23 mouse cellular contexts compared by ENCODE assay signal in genomic region chr3:138336104-138336754, GRCm38 (mm10). TPM values are rescaled to one million over a fixed set of nuclear protein-coding genes. Genes with fewer than 3 reads are reported as not detected.
DNase-seq lines count a peak whose midpoint lies in the region; ATAC-seq and TF ChIP-seq lines count a peak whose summit lies in the region.
"Had no signal": no experiment of that assay in that cellular context is flagged by ENCODE, and none has a peak within 500 bp of the region (broad histone marks: within the 10 kb centered on the region; RNA-seq: fewer than 3 reads in every experiment).

No protein-coding gene starts in this region.

- no peak overlapping the region for H3K27ac ChIP-seq in kidney, postnatal 0 days
- H3K27ac ChIP-seq in heart, embryonic 13.5 days (replicated peaks), result peak overlapping the region; percentile 62
- no peak overlapping the region for H3K27ac ChIP-seq in liver, embryonic 15.5 days (replicated peaks)
- H3K27ac ChIP-seq in lung, postnatal 0 days (ENCODE audit: low read length), result no peak overlapping the region
- H3K27ac ChIP-seq: layer of hippocampus, adult 2 months; limb, embryonic 13.5 days had no signal

- H3K4me1 ChIP-seq in kidney, postnatal 0 days (replicated peaks; ENCODE audit: insufficient read depth, low read length), result no peaks in the 10 kb centered on the region
- peaks cover 15% of the 10 kb centered on the region for H3K4me1 ChIP-seq in heart, embryonic 13.5 days
- H3K4me1 ChIP-seq in liver, embryonic 15.5 days (replicated peaks), result no peaks in the 10 kb centered on the region
- H3K4me1 ChIP-seq in lung, postnatal 0 days (ENCODE audit: insufficient read depth, low read depth, low read length), result no peaks in the 10 kb centered on the region
- H3K4me1 ChIP-seq: limb, embryonic 13.5 days had no signal

- H3K9ac ChIP-seq in kidney, postnatal 0 days (ENCODE audit: low read depth, low read length), result no peak overlapping the region
- no peak overlapping the region for H3K9ac ChIP-seq in heart, embryonic 13.5 days
- no peak overlapping the region for H3K9ac ChIP-seq in liver, embryonic 15.5 days
- H3K9ac ChIP-seq in lung, postnatal 0 days (replicated peaks; ENCODE audit: low read depth), result no peak overlapping the region
- H3K9ac ChIP-seq: limb, embryonic 13.5 days had no signal

- DNase-seq in kidney, postnatal 0 days (ENCODE audit: low spot score), result peak; percentile 23
- no peak for DNase-seq in kidney, adult 18-20 months
- no peak for DNase-seq in left cerebral cortex, postnatal 4 days
- no peak for DNase-seq in lung, postnatal 0 days (ENCODE audit: low spot score)
- DNase-seq: cerebellum, adult 8-10 months; lung, postnatal 14 days; thymus, postnatal 14 days had no signal

- ATAC-seq in kidney, postnatal 0 days (replicated peaks; ENCODE audit: low FRiP score, low read depth), result no peak
- ATAC-seq in granulocyte monocyte progenitor cell, adult 5-6 weeks (replicated peaks; ENCODE audit: poor library complexity, severe bottlenecking), result peak; percentile 48
- ATAC-seq in heart, embryonic 13.5 days (ENCODE audit: extremely low read depth, insufficient number of reproducible peaks, low FRiP score, low TSS enrichment), result no peak
- ATAC-seq in liver, embryonic 15.5 days (ENCODE audit: insufficient read depth), result 0 out of 2 replicates have a peak, but pooled peaks have one; percentile 34
- no peak for ATAC-seq in lung, postnatal 0 days
- ATAC-seq: CD4-positive, CD25-positive, alpha-beta regulatory T cell, adult 4 months; forebrain, embryonic 14.5 days; hindbrain, embryonic 16.5 days; intestine, postnatal 0 days had no signal

- no peak for TF ChIP-seq EP300 in lung, postnatal 0 days (IDR thresholded peaks at IDR 0.05)

- intact Hi-C loops in left cerebral cortex, postnatal 4 days (cut with DNase I), result no loop called here

- H3K4me2 ChIP-seq in kidney, postnatal 0 days (ENCODE audit: low read length), result no peak overlapping the region
- no peak overlapping the region for H3K4me2 ChIP-seq in heart, embryonic 13.5 days
- no peak overlapping the region for H3K4me2 ChIP-seq in liver, embryonic 15.5 days
- no peak overlapping the region for H3K4me2 ChIP-seq in lung, postnatal 0 days (replicated peaks; ENCODE audit: low read depth, low read length)
- H3K4me2 ChIP-seq: limb, embryonic 13.5 days had no signal

- H3K27me3 ChIP-seq in kidney, postnatal 0 days (ENCODE audit: insufficient read depth, low read length), result no peaks in the 10 kb centered on the region
- no peaks in the 10 kb centered on the region for H3K27me3 ChIP-seq in heart, embryonic 13.5 days (replicated peaks)
- H3K27me3 ChIP-seq in liver, embryonic 15.5 days, result no peaks in the 10 kb centered on the region
- H3K27me3 ChIP-seq in lung, postnatal 0 days (replicated peaks; ENCODE audit: insufficient read depth, low read length), result no peaks in the 10 kb centered on the region
- H3K27me3 ChIP-seq: limb, embryonic 13.5 days had no signal

- H3K36me3 ChIP-seq in kidney, postnatal 0 days (ENCODE audit: insufficient read depth, low read length), result no peaks in the 10 kb centered on the region
- H3K36me3 ChIP-seq in heart, embryonic 13.5 days, result no peaks in the 10 kb centered on the region
- no peaks in the 10 kb centered on the region for H3K36me3 ChIP-seq in liver, embryonic 15.5 days (replicated peaks)
- no peaks in the 10 kb centered on the region for H3K36me3 ChIP-seq in lung, postnatal 0 days (ENCODE audit: insufficient read depth, low read length)
- H3K36me3 ChIP-seq: G1E; limb, embryonic 13.5 days had no signal

- no peaks in the 10 kb centered on the region for H3K9me3 ChIP-seq in kidney, postnatal 0 days (replicated peaks; ENCODE audit: low read length)
- H3K9me3 ChIP-seq in heart, embryonic 13.5 days, result no peaks in the 10 kb centered on the region
- H3K9me3 ChIP-seq in liver, embryonic 15.5 days (replicated peaks), result no peaks in the 10 kb centered on the region
- no peaks in the 10 kb centered on the region for H3K9me3 ChIP-seq in lung, postnatal 0 days (ENCODE audit: low read length)
- H3K9me3 ChIP-seq: G1E; limb, embryonic 13.5 days had no signal

- WGBS in kidney, postnatal 0 days, result 46% methylated on average over 3 of the region's 3 CpGs
- WGBS in heart, embryonic 13.5 days, result 20% methylated on average over 3 of the region's 3 CpGs
- WGBS in liver, embryonic 15.5 days (ENCODE audit: insufficient replicate concordance), result 16% methylated on average over 3 of the region's 3 CpGs
- 49% methylated on average over 3 of the region's 3 CpGs for WGBS in lung, postnatal 0 days

- H3K4me3 ChIP-seq in kidney, postnatal 0 days (replicated peaks; ENCODE audit: low read depth, low read length), result no peak overlapping the region
- no peak overlapping the region for H3K4me3 ChIP-seq in heart, embryonic 13.5 days
- no peak overlapping the region for H3K4me3 ChIP-seq in liver, embryonic 15.5 days (replicated peaks)
- no peak overlapping the region for H3K4me3 ChIP-seq in lung, postnatal 0 days (ENCODE audit: low read depth, low read length)
- H3K4me3 ChIP-seq: erythroblast, embryonic 14.5 days; layer of hippocampus, adult 2 months; limb, embryonic 13.5 days had no signal

- TF ChIP-seq CTCF in kidney, postnatal 0 days (IDR thresholded peaks at IDR 0.05; ENCODE audit: low read depth), result no peak
- no peak for TF ChIP-seq CTCF in lung, postnatal 0 days (IDR thresholded peaks at IDR 0.05)

RNA-seq across cellular contexts. Expression of gene Adh6b, which starts 5.3 kb away (rescaled TPM):
- polyA plus RNA-seq in kidney, postnatal 0 days (2015; fragmentation: Nextera tagmentation; extraction: Ambion mirVana), result 0.54 and 0.75 TPM in 2 replicates
- not detected in 2 replicates for total RNA-seq in granulocyte monocyte progenitor cell, adult 5-6 weeks (2014; fragmentation: Nextera tagmentation)
- total RNA-seq in granulocyte monocyte progenitor cell, adult 5-6 weeks (2017), result not detected in 2 replicates
- polyA plus RNA-seq in heart, embryonic 13.5 days (2015; fragmentation: Nextera tagmentation; extraction: Ambion mirVana), result 3.3 and 3.6 TPM in 2 replicates
- polyA plus RNA-seq in liver, embryonic 15.5 days (2015; fragmentation: Nextera tagmentation; extraction: Ambion mirVana), result 0.24 and 0.39 TPM in 2 replicates
- total RNA-seq in left cerebral cortex, postnatal 4 days (2021), result under 1 TPM in 1 of 2 experiments, not detected in 1; 0.26 TPM
- 0.07 TPM in 1 of 2 replicates, not detected in the other for polyA plus RNA-seq in lung, postnatal 0 days (2015; fragmentation: Nextera tagmentation; extraction: Ambion mirVana)
- total RNA-seq: common myeloid progenitor, adult 5-6 weeks; layer of hippocampus, adult 2 months had no signal
- polyA plus RNA-seq: CD4-positive, CD25-positive, alpha-beta regulatory T cell, adult 4 months; erythroblast, embryonic 14.5 days; G1E; hindbrain, embryonic 16.5 days; intestine, postnatal 0 days had no signal

RNA-seq across cellular contexts. Expression of gene Adh6a, which starts 23.1 kb away (rescaled TPM):
- polyA plus RNA-seq in kidney, postnatal 0 days (2015; fragmentation: Nextera tagmentation; extraction: Ambion mirVana), result 0.83 and 0.91 TPM in 2 replicates
- not detected in 2 replicates for total RNA-seq in granulocyte monocyte progenitor cell, adult 5-6 weeks (2014; fragmentation: Nextera tagmentation)
- total RNA-seq in granulocyte monocyte progenitor cell, adult 5-6 weeks (2017), result not detected in 2 replicates
- polyA plus RNA-seq in heart, embryonic 13.5 days (2015; fragmentation: Nextera tagmentation; extraction: Ambion mirVana), result 0.08 TPM in 1 of 2 replicates, not detected in the other
- polyA plus RNA-seq in liver, embryonic 15.5 days (2015; fragmentation: Nextera tagmentation; extraction: Ambion mirVana), result not detected in 2 replicates
- not detected for total RNA-seq in left cerebral cortex, postnatal 4 days (2021)
- 0.20 TPM in 1 of 2 replicates, not detected in the other for polyA plus RNA-seq in lung, postnatal 0 days (2015; fragmentation: Nextera tagmentation; extraction: Ambion mirVana)
- total RNA-seq: adrenal gland, postnatal 4 days; common myeloid progenitor, adult 5-6 weeks; gastrocnemius, postnatal 4 days; layer of hippocampus, adult 2 months had no signal
- polyA plus RNA-seq: CD4-positive, CD25-positive, alpha-beta regulatory T cell, adult 4 months; embryonic facial prominence, embryonic 11.5 days; erythroblast, embryonic 14.5 days; forebrain, embryonic 14.5 days; G1E; hindbrain, embryonic 16.5 days; limb, embryonic 13.5 days; neural tube, embryonic 11.5 days had no signal

Comparison
In these comparisons a context has a peak if more than half of its experiments do, and no peak if none do; other contexts are left out.
1. ATAC-seq: peak in granulocyte monocyte progenitor cell, adult 5-6 weeks (single experiment) and liver, embryonic 15.5 days (single experiment); none in kidney, postnatal 0 days (single experiment), heart, embryonic 13.5 days (single experiment) and lung, postnatal 0 days (single experiment).